Mouse (Mus musculus) hindbrain, embryonic 12.5 days (tissue): Measurements from ENCODE around the gene Prkca. TPM values are rescaled to one million over a fixed set of nuclear protein-coding genes. Genes with fewer than 3 reads are reported as not detected.

Experiments
- ATAC-seq: fragments of 200-750 bp; cut with Nextera tagmentation; 2 replicates; pipeline ENCODE4 v1.8.0; 2017; ENCODE audit warnings: moderate TSS enrichment; ENCODE audit not compliant: low FRiP score
- H3K27ac ChIP-seq: fragments of 300-500 bp; sonication (generic); 2 replicates; pipeline ENCODE4 v1.5.1; 2016; ENCODE audit warnings: mild to moderate bottlenecking
- H3K27me3 ChIP-seq: fragments of 300-500 bp; sonication (generic); 2 replicates; pipeline ENCODE4 v1.6.1; 2016; ENCODE audit warnings: mild to moderate bottlenecking
- H3K36me3 ChIP-seq: fragments of 300-500 bp; sonication (generic); 2 replicates; pipeline ENCODE4 v1.6.1; 2016; ENCODE audit warnings: mild to moderate bottlenecking
- H3K4me1 ChIP-seq: fragments of 300-500 bp; sonication (generic); 2 replicates; pipeline ENCODE4 v1.6.1; 2016
- H3K4me2 ChIP-seq: fragments of 300-500 bp; sonication (generic); replicated peaks from 2 replicates; pipeline ENCODE4 v1.6.1; 2016; ENCODE audit warnings: mild to moderate bottlenecking
- H3K4me3 ChIP-seq: fragments of 300-500 bp; sonication (generic); 2 replicates; pipeline ENCODE4 v1.5.1; 2016; ENCODE audit warnings: mild to moderate bottlenecking
- H3K9ac ChIP-seq: fragments of 300-500 bp; sonication (generic); 2 replicates; pipeline ENCODE4 v1.6.1; 2016; ENCODE audit warnings: mild to moderate bottlenecking, moderate library complexity
- H3K9me3 ChIP-seq: fragments of 300-500 bp; sonication (generic); replicated peaks from 2 replicates; pipeline ENCODE4 v1.6.1; 2016; ENCODE audit warnings: mild to moderate bottlenecking
- WGBS: fragments of 180-500 bp; shearing (Covaris S2); methylation state at CpG from one replicate; pipeline ENCODE4 v1.1.7; 2016; 5-methylcytosine and 5-hydroxymethylcytosine counted together
- polyA plus RNA-seq: library from polyadenylated mRNA; unstranded; fragments of >200 nt; fragmentation: Nextera tagmentation; extraction: Ambion mirVana; gene quantifications from 2 replicates; pipeline ENCODE4 v1.2.1, GENCODE M21; 2016

The Prkca gene
- polyA plus RNA-seq, 1 experiment from 2014 or later: 8.3 TPM

GRCm38 (mm10) chr11:108236754-108237428 lies 106.8 kb downstream of the Prkca start:
- H3K27ac ChIP-seq: no peak overlapping the region
- H3K4me2 ChIP-seq: no peak overlapping the region
- 0 out of 2 replicates have a peak, but pooled peaks cover 3% of the 10 kb centered on the region for H3K27me3 ChIP-seq
- H3K4me1 ChIP-seq: peaks cover 14% of the 10 kb centered on the region
- no peak overlapping the region for H3K9ac ChIP-seq
- 63% methylated on average over 10 of the region's 10 CpGs for WGBS
- ATAC-seq: no peak
- H3K4me3 ChIP-seq: no peak overlapping the region
- no peaks in the 10 kb centered on the region for H3K9me3 ChIP-seq
- no peaks in the 10 kb centered on the region for H3K36me3 ChIP-seq

- Histone ChIP-seq H3K36me3 (no peaks in the 10 kb centered on the region), H3K4me2 (no peak overlapping the region), H3K4me3 (no peak overlapping the region), H3K27me3 (0 out of 2 replicates have a peak, but pooled peaks cover 3% of the 10 kb centered on the region), H3K9me3 (no peaks in the 10 kb centered on the region), H3K9ac (no peak overlapping the region), H3K27ac (no peak overlapping the region), H3K4me1 (peaks cover 14% of the 10 kb centered on the region)
- 18% methylated on average over 2 of the region's 2 CpGs for WGBS
- no peak for ATAC-seq
These were observed 107.5 kb downstream of the Prkca start for GRCm38 (mm10) chr11:108236195-108236594.

- WGBS: 71% methylated on average over 5 of the region's 5 CpGs
- Histone ChIP-seq H3K9me3 (no peaks in the 10 kb centered on the region), H3K9ac (no peak overlapping the region), H3K4me3 (no peak overlapping the region), H3K27ac (no peak overlapping the region), H3K4me1 (peaks cover 14% of the 10 kb centered on the region), H3K36me3 (no peaks in the 10 kb centered on the region), H3K4me2 (no peak overlapping the region), H3K27me3 (no peaks in the 10 kb centered on the region)
- ATAC-seq: no peak
These were observed 108.5 kb downstream of the Prkca start for GRCm38 (mm10) chr11:108235081-108235703.

GRCm38 (mm10) chr11:108233015-108233414 lies 110.7 kb downstream of the Prkca start:
- H3K4me3 ChIP-seq: no peak overlapping the region
- H3K4me1 ChIP-seq: peaks cover 10% of the 10 kb centered on the region
- H3K27me3 ChIP-seq: no peaks in the 10 kb centered on the region
- no peaks in the 10 kb centered on the region for H3K36me3 ChIP-seq
- 78% methylated on average over 5 of the region's 5 CpGs for WGBS
- H3K27ac ChIP-seq: no peak overlapping the region
- H3K9me3 ChIP-seq: no peaks in the 10 kb centered on the region
- no peak overlapping the region for H3K4me2 ChIP-seq
- ATAC-seq: no peak
- no peak overlapping the region for H3K9ac ChIP-seq

GRCm38 (mm10) chr11:108230101-108230500 lies 113.6 kb downstream of the Prkca start:
- no peak overlapping the region for H3K4me2 ChIP-seq
- no peak overlapping the region for H3K9ac ChIP-seq
- H3K27me3 ChIP-seq: no peaks in the 10 kb centered on the region
- no peaks in the 10 kb centered on the region for H3K9me3 ChIP-seq
- no peak overlapping the region for H3K27ac ChIP-seq
- H3K36me3 ChIP-seq: no peaks in the 10 kb centered on the region
- H3K4me3 ChIP-seq: no peak overlapping the region
- ATAC-seq: no peak
- WGBS: 86% methylated on average over 4 of the region's 4 CpGs
- no peaks in the 10 kb centered on the region for H3K4me1 ChIP-seq

- no peak for ATAC-seq
- no peak overlapping the region for H3K4me2 ChIP-seq
- H3K36me3 ChIP-seq: no peaks in the 10 kb centered on the region
- no peak overlapping the region for H3K9ac ChIP-seq
- H3K4me3 ChIP-seq: no peak overlapping the region
- no peak overlapping the region for H3K27ac ChIP-seq
- H3K27me3 ChIP-seq: no peaks in the 10 kb centered on the region
- no peaks in the 10 kb centered on the region for H3K9me3 ChIP-seq
- peaks cover 5% of the 10 kb centered on the region for H3K4me1 ChIP-seq
- 79% methylated on average over 8 of the region's 8 CpGs for WGBS
These were observed 114.4 kb downstream of the Prkca start for GRCm38 (mm10) chr11:108229176-108229946.

- Histone ChIP-seq H3K4me3 (no peak overlapping the region), H3K27me3 (no peaks in the 10 kb centered on the region), H3K4me1 (peaks cover 13% of the 10 kb centered on the region), H3K9me3 (no peaks in the 10 kb centered on the region), H3K27ac (no peak overlapping the region), H3K9ac (no peak overlapping the region), H3K36me3 (no peaks in the 10 kb centered on the region), H3K4me2 (no peak overlapping the region)
- no peak for ATAC-seq
- 84% methylated on average over 4 of the region's 4 CpGs for WGBS
These were observed 115.2 kb downstream of the Prkca start for GRCm38 (mm10) chr11:108228497-108228896.

- no peaks in the 10 kb centered on the region for H3K36me3 ChIP-seq
- H3K27ac ChIP-seq: no peak overlapping the region
- H3K4me2 ChIP-seq: no peak overlapping the region
- no peak overlapping the region for H3K4me3 ChIP-seq
- 86% methylated on average over 5 of the region's 5 CpGs for WGBS
- no peaks in the 10 kb centered on the region for H3K9me3 ChIP-seq
- no peak overlapping the region for H3K9ac ChIP-seq
- no peak for ATAC-seq
- no peaks in the 10 kb centered on the region for H3K27me3 ChIP-seq
- H3K4me1 ChIP-seq: peaks cover 17% of the 10 kb centered on the region
These were observed 117.5 kb downstream of the Prkca start for GRCm38 (mm10) chr11:108226248-108226647.

GRCm38 (mm10) chr11:108224233-108224973 lies 119.3 kb downstream of the Prkca start:
- H3K27me3 ChIP-seq: no peaks in the 10 kb centered on the region
- H3K36me3 ChIP-seq: no peaks in the 10 kb centered on the region
- H3K27ac ChIP-seq: 0 out of 2 replicates have a peak overlapping the region, but pooled peaks have one; percentile 35
- peaks cover 17% of the 10 kb centered on the region for H3K4me1 ChIP-seq
- H3K4me2 ChIP-seq: no peak overlapping the region
- no peak overlapping the region for H3K9ac ChIP-seq
- 45% methylated on average over 11 of the region's 11 CpGs for WGBS
- H3K9me3 ChIP-seq: no peaks in the 10 kb centered on the region
- no peak for ATAC-seq
- H3K4me3 ChIP-seq: no peak overlapping the region

GRCm38 (mm10) chr11:108223613-108224232 lies 120.0 kb downstream of the Prkca start:
- 61% methylated on average over 13 of the region's 13 CpGs for WGBS
- Histone ChIP-seq H3K4me2 (no peak overlapping the region), H3K4me1 (peaks cover 17% of the 10 kb centered on the region), H3K4me3 (no peak overlapping the region), H3K36me3 (no peaks in the 10 kb centered on the region), H3K27me3 (no peaks in the 10 kb centered on the region), H3K27ac (peak overlapping the region; percentile 37; the same call in 1 of the 2 replicates), H3K9ac (no peak overlapping the region), H3K9me3 (no peaks in the 10 kb centered on the region)
- no peak for ATAC-seq

- ATAC-seq: no peak
- H3K9ac ChIP-seq: no peak overlapping the region
- H3K4me1 ChIP-seq: peaks cover 17% of the 10 kb centered on the region
- H3K4me2 ChIP-seq: no peak overlapping the region
- no peaks in the 10 kb centered on the region for H3K36me3 ChIP-seq
- no peaks in the 10 kb centered on the region for H3K9me3 ChIP-seq
- 80% methylated on average over 6 of the region's 6 CpGs for WGBS
- H3K27me3 ChIP-seq: no peaks in the 10 kb centered on the region
- 0 out of 2 replicates have a peak overlapping the region, but pooled peaks have one; percentile 37 for H3K27ac ChIP-seq
- no peak overlapping the region for H3K4me3 ChIP-seq
These were observed 120.6 kb downstream of the Prkca start for GRCm38 (mm10) chr11:108223154-108223553.
